Mouse (Mus musculus) lung, postnatal 36 days (tissue): ENCODE data around the gene Pknox2.
A peak's percentile ranks its signal among the peaks of the same experiment; 100 is the strongest.

Source experiments
- DNase-seq: peaks from one replicate; pipeline ENCODE4 v3.0.0; 2022; ENCODE audit warnings: mixed read lengths

Pknox2 gene

GRCm38 (mm10) chr9:37139514-37139913, 7.7 kb downstream of the Pknox2 start:
- DNase-seq, result peak; percentile 70

DNA sequence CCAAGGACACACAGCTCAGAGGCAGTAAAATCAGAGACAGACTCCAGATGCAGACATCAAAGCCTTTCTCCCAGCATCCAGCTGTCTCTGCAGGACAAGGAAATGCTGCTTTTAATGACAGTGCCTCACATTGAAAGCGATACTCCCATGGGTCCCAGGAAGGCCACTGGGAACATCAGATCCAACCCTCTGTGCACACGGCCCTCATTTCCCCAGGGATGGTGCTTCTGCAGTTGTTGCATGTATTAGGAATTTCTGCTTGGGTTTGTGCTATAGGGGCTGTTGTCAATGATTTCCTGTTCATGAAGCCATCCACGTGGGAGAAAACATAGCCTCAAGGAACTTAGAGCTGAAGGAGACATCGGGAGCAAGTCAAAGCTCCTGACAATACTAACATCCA, 8.3 kb downstream of the Pknox2 start:
- DNase-seq, result peak; percentile 44

GRCm38 (mm10) chr9:37136340-37136739, 10.9 kb downstream of the Pknox2 start:
- DNase-seq, result no peak

DNA sequence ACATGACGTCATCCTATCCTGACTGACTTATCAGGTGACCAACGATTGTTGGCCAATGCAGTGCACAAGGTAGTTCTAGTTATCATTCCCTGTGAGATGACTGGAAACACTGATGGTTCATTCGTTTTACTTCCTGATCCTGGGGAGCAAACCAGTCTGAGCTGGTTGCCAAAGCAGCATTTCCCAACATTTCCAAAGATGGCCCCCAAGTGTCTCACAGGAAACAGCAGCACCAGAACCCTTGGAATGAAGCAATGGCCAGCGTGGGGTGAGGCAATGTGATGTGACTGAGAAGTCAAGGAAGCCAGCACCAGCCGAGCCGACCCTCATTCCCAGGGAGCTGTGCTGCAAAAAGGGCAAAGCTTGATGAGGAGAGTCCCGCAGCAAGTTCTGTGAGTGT, 13.7 kb downstream of the Pknox2 start:
- peak; percentile 28 for DNase-seq

DNA sequence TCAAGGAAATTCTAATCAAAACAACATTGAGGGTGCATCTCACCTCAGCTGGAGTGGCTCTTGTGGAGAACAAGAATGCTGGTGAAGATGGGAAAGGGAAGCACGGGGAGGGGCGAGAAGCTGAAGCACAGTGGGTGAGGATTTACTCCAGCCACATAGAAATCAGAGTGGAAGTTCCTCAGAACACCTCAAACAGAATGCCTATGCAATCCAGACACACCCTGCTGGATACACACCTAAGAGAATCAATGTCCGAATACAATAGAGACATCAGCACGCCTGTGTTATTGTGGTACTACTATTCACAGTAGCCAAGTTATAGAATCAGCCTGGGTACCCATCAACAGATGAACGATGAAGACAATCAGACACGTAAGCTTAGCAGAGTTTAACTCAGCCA, 18.2 kb downstream of the Pknox2 start:
- DNase-seq, result no peak

GRCm38 (mm10) chr9:37126197-37126596, 21.0 kb downstream of the Pknox2 start:
- DNase-seq, result peak; percentile 60

DNA sequence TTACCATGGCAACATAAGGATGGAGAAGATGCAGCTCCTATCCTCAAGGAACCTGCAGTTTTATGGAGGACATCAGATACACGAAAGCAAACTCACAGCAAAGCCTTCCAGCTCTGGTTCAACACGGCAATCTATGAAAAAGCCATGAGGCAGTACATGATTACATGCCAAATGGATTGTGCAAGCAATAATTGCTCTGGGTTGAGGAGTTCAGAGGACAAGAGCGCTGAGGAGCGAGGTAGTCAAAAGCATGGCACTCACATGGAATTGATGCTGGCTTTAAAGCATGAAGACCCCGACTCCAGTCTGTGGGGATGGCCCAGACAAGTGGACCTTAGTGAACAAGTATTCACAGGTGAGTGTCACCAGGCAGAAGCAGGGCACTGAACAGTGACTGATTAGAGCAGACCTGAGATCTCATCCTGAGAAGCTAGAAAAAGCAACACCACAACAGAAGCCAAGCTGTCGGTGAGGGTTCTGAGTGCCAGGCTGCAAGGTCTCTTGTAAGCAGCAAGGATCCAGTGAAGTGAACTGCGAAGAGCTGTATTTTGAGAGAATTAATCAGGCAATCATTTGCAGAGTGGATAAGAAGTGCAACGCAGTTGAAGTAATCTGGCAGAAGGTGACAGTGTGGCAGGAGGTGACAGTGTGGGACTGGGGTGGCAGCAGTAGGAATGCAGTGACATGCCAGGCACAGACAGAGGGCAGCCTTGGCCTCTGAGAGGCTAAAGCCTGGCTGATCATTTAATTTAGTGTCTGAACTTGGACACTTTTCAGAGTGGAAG, 22.3 kb downstream of the Pknox2 start:
- DNase-seq, result peak; percentile 55

DNA sequence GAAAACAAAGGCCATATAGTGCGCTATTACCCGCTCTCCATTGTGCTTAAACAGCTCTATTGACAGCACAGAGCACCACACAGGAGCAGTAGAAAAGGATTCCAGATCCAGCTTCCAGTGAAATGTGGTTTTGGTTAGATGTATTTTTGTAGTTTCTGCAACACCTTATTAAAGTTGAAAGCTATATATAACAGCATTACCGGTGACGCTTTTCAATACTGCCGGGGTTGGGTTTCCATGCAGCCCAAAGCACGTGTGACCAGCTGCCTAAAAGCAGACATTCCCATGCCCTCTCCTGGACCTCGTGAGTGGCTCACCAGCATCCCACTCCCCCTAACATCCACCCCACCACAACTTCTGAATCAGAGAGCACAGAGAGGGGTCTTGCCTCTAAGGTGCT, 23.8 kb downstream of the Pknox2 start:
- DNase-seq, result no peak

GRCm38 (mm10) chr9:37122971-37123370, 24.2 kb downstream of the Pknox2 start:
- no peak for DNase-seq

DNA sequence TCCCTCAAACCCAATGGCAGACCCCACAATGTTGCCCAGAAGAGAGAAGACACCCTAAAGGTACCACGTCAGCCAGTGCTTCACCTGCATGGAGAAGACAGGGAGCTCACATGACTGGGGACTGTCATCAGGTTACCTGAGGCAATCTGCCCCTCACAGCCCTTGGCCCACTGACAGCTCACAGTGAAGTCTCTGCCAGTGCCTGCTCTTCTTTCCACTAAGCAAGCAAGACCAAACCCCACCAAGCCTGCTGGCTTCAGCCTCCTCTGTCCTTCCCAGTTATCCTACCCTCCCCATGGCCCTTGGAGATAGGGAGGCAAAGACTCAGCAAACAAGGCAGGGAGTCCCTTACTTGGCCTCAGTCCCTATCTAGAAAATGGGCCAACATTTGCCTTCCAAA, 24.8 kb downstream of the Pknox2 start:
- DNase-seq, result no peak

DNA sequence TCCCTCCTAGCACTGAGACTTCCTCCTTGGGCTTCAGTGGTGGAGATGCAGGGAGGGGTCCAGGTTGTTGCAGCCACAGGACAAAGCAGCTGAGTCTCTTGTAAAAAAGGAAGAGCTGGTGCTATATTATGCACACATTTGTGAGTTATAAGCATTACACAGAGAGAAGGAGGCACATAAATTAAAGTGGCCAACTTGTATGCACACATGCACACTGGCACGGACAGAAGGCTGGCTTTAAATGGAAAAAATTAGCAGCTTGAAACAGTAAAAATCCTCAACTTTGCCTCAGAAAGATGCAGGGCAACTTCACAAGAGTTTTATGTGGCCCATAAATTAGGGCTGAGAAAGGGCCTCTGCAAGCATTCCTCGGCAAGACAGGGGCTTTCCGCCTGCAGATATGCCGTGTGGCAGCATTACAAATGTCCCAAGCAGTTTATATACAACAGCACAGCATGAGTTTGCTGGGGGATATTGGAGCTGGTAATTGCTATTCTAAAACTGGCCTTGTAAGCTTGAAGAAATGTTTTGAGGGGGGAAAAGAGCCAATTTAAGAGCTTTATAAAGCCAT, 25.4 kb downstream of the Pknox2 start:
- no peak for DNase-seq

GRCm38 (mm10) chr9:37120801-37121200, 26.4 kb downstream of the Pknox2 start:
- DNase-seq, result peak; percentile 58

DNA sequence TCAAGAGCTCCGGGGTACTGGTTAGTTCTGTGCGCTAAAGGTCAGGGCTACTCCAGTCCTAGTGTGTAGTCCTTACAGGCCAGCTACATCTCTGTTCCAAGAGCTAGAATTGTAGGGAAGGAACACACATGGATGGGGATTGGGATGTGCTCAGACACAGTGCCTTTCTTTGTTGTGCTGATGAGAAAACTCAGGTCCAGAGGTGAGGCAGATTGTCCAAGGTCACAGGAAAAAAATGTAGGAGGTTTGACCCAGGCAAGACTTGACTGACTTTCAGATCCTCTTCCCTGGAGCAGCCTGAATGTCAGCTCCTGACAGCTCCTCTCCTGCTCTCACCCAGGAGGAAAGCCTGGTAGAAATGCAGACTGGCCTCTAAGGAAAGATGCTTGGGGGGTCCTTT, 29.7 kb downstream of the Pknox2 start:
- no peak for DNase-seq

DNA sequence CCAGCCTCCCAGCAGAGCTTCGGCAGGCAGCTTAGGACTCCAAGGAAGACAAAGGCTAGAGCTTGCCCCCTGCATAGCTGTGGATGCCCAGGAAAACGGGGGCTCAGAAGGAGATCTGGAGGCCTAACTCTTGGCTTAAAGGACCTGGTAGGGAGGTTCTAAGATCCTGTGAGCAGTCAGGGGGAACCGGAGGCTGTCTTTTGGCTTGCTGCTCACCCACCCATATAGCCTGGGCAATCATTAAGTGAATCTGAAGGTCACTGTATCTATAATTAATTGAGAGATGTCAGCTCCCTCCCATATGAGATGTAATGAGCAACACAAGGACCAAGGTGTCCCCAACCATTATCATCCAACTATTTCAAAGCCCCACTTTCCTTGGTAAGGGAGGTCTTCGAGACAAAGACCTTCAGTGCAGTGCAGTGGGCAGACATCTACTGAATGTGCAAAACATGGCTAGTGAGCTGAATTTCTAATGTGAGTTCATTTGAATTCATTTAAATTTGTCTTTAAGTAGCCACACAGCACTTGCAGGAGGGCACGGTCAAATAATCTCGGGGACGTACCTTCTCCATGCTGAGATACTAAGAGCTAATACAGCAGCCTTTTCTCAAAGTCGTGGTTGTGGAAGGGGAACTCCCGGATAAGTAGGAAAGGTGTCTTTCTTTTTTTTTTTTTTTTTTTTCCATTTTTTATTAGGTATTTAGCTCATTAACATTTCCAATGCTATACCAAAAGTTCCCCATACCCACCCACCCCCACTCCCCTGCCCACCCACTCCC, 30.4 kb downstream of the Pknox2 start:
- DNase-seq, result no peak

- DNase-seq, result no peak
Measured at GRCm38 (mm10) chr9:37115820-37116219, 31.4 kb downstream of the Pknox2 start.

- no peak for DNase-seq
Measured at GRCm38 (mm10) chr9:37114286-37115267, 32.6 kb downstream of the Pknox2 start.

- peak; percentile 49 for DNase-seq
Measured at GRCm38 (mm10) chr9:37107546-37107945, 39.7 kb downstream of the Pknox2 start.

DNA sequence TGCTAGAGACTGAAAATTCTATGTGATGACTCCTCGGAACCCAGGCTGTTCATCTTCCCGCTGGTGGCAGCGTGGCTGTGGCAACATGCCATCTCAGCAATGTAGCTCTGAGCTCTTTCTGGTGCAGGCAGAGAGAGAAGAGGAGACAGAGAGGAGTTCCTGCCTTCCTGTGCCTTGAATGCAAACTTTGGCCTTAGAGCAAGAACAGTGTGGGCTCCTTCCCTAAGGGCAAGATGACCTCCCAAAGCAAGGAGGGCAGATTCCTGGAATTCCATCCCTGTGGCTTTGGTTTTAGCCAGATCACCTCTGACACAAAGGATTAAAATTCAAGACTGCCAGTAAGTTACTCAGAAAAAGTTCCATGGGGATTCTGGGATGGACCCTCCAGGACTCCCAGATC, 40.4 kb downstream of the Pknox2 start:
- DNase-seq, result no peak

- no peak for DNase-seq
Measured at GRCm38 (mm10) chr9:37104249-37104648, 43.0 kb downstream of the Pknox2 start.

DNA sequence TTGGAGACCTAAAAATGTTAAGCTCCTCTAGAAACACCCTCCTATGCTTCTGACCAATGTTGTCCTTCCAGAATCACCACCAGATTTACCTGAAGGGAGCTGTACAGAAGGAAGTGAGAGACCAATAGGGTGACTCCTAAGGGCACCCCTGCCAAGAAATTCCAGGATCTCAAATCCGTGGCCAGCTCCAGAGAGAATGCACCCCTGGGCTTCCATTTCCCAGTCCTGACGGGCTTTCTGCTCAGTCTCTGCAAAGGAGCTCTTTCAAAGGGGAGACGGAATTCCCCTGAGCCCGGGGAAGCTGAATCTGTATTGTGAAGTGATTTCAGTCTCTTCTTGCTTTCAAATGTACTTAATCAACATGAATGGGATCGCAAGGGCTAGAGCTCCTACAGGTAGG, 43.4 kb downstream of the Pknox2 start:
- DNase-seq, result no peak

DNA sequence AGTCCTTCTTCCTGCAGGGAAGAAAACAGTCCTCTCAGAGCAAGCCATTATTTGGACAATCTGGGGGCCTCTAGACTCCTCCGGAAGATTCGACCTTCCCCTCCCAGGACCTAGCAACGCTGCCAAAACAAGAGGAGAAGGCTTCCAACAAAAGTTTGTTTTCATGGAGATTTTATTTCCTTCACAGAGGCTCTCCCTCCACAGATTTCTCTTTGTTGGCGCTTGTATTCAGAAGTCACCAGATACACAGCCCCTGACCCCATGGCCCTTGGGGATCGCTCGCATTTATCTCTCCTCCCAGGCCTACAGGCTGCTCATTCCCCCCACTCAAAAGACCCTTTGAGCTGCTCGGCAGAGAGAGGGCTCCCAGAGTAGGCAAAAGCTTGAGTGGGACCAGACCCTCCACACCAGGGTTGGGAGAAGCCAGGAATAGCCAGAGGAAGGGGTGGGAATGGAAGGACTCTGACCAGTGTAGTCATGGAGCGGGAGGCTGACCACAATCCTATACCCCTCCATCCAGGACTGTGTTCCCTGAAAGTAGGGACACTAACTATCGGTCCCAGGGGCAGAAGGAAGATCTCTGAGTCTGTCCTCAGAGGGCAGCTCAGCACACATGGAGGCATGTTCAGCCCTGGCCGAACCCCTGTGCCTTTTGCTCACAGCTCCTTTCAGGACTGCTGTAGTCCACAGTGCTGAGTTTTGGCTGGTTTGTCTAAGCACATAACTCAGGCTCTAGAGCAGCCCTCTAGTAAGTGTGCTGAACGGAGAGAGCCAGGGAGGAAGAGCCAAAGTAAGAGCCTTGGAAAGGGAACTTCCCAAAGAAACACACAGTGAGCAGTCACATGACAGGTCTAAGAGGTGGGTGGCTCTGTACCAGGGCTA, 45.9 kb downstream of the Pknox2 start:
- no peak for DNase-seq

- no peak for DNase-seq
Measured at GRCm38 (mm10) chr9:37099595-37099994, 47.6 kb downstream of the Pknox2 start.
